Comparison of ENCODE assay signal across 8 mouse cellular contexts in the genomic region with DNA sequence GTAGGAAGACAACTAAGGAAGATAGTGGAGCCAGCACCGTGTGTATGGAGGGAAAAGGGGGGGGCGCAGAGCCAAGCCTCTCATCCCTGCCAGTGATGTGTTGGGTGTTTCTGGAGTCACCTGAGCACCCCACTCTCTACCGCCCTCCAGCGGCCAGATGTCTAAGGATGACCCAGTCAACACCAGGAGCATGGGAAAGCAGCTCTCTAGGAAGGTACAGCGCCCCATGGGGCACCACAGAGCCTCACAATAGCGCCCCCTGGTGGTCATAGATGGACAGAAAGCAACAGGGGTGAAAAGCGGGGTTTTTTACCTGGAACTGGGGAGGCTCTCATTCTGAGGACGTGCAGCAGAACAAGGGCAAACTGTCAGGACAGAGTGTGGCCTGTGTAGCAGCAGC. TPM values are rescaled to one million over a fixed set of nuclear protein-coding genes. Genes with fewer than 3 reads are reported as not detected.
A peak's percentile ranks its signal among the peaks of the same experiment; 100 is the strongest.
DNase-seq lines count a peak whose midpoint lies in the region; ATAC-seq lines count a peak whose summit lies in the region.

No protein-coding gene starts in this region.

- DNase-seq in cerebellum, postnatal 10 days: peak; percentile 54 to 58
- DNase-seq in ovary, postnatal 14 days (ENCODE audit: low spot score): peak; percentile 27
- DNase-seq in ovary, postnatal 10 days (ENCODE audit: low spot score): no peak
- peak; percentile 64 for DNase-seq in embryo, embryonic 10.5 days (ENCODE audit: low spot score)
- peak; percentile 74 for DNase-seq in large intestine, adult 2 months (ENCODE audit: low read depth, low spot score)
- no peak for DNase-seq in yolk sac, embryonic 10.5 days (ENCODE audit: low spot score)

- 45% methylated on average over 8 of the region's 8 CpGs for WGBS in large intestine, adult 2 months

- no peak for ATAC-seq in cerebellum, adult (ENCODE audit: insufficient number of reproducible peaks, low FRiP score, low TSS enrichment)
- ATAC-seq in monocyte, adult 5-6 weeks (replicated peaks; ENCODE audit: insufficient number of reproducible peaks, low FRiP score, low TSS enrichment, poor library complexity, severe bottlenecking): peak; percentile 61

RNA-seq across cellular contexts. Expression of a gene that starts 29.2 kb away (rescaled TPM):
- polyA plus RNA-seq in large intestine, adult 2 months (2012; rRNA removed): 40.5 and 48.2 TPM in 2 replicates
- total RNA-seq in monocyte, adult 5-6 weeks (2017): 1.9 to 4.4 TPM (median 2.5 TPM) in 3 replicates

RNA-seq across cellular contexts. Expression of a gene that starts 37.0 kb away (rescaled TPM):
- polyA plus RNA-seq in large intestine, adult 2 months (2012; rRNA removed): 3.3 and 3.8 TPM in 2 replicates
- total RNA-seq in monocyte, adult 5-6 weeks (2017): 5.8 to 12.5 TPM (median 10.7 TPM) in 3 replicates

Comparison
In these comparisons a context has a peak if more than half of its experiments do, and no peak if none do; other contexts are left out.
1. DNase-seq: peak in cerebellum, postnatal 10 days (2 of 2), ovary, postnatal 14 days (single experiment), embryo, embryonic 10.5 days (single experiment) and large intestine, adult 2 months (single experiment); none in ovary, postnatal 10 days (single experiment) and yolk sac, embryonic 10.5 days (single experiment).